Mouse (Mus musculus): ENCODE measurements around the gene Sfn. TPM values are rescaled to one million over a fixed set of nuclear protein-coding genes. Genes with fewer than 3 reads are reported as not detected.

Gene Sfn
- total RNA-seq, 2 experiments from 2014 or later = 2.7 to 3.2 TPM

Small RNA genes lying within 50 kb of the gene (microRNA-seq; reads per million reads assigned to microRNA genes)
- gene Gm23158 = 0 reads per million in 2 experiments

Other genes with a start within 250 kb of the Sfn start
- 10 to 100 TPM; 79.6 to 83.1 TPM for gene Wdtc1, start 248.7 kb downstream of the Sfn start, total RNA-seq (2021)
- gene Slc9a1, start 232.5 kb downstream of the Sfn start, total RNA-seq (2021) = 10 to 100 TPM; 62.2 to 62.9 TPM
- not detected for gene Tent5b, start 122.0 kb downstream of the Sfn start, total RNA-seq (2021)
- 100 to 1,000 TPM; 178 to 179 TPM for gene Trnp1, start 103.6 kb downstream of the Sfn start, total RNA-seq (2021)
- under 1 TPM in 1 of 2 experiments, not detected in 1; 0.37 TPM for gene Kdf1, start 83.2 kb downstream of the Sfn start, total RNA-seq (2021)
- gene Nudc, start 56.2 kb downstream of the Sfn start, total RNA-seq (2021) = 100 to 1,000 TPM; 135 to 141 TPM
- not detected for gene Nr0b2, start 48.8 kb downstream of the Sfn start, total RNA-seq (2021)
- 10 to 100 TPM in 1 of 2 experiments, 1 to 10 TPM in 1; 9.6 to 10.1 TPM for gene Gpatch3, start 27.4 kb downstream of the Sfn start, total RNA-seq (2021)
- gene Gpn2, start 17.8 kb downstream of the Sfn start, total RNA-seq (2021) = 10 to 100 TPM; 10.7 to 12.1 TPM
- 10 to 100 TPM; 32.3 to 33.8 TPM for gene Zdhhc18, start 48.0 kb upstream of the Sfn start, total RNA-seq (2021)
- 10 to 100 TPM in 1 of 2 experiments, 1 to 10 TPM in 1; 9.4 to 12.3 TPM for gene Pigv, start 70.5 kb upstream of the Sfn start, total RNA-seq (2021)
- gene Arid1a, start 154.6 kb upstream of the Sfn start, total RNA-seq (2021) = 10 to 100 TPM; 81.2 to 83.2 TPM